ENCODE assay signal across 26 mouse cellular contexts in genomic region chr15:85334234-85334633, GRCm38 (mm10).
"Had no signal": no experiment of that assay in that cellular context is flagged by ENCODE, and none has a peak within 500 bp of the region (broad histone marks: within the 10 kb centered on the region; RNA-seq: fewer than 3 reads in every experiment).

No protein-coding gene starts in this region.

- H3K4me3 ChIP-seq: gastrocnemius, adult 2 months; heart, embryonic 10.5 days; heart, embryonic 13.5 days; heart, embryonic 15.5 days; hindbrain, embryonic 13.5 days; hindbrain, embryonic 15.5 days; kidney, embryonic 15.5 days; limb, embryonic 13.5 days; limb, embryonic 15.5 days; liver, embryonic 12.5 days had no signal

- DNase-seq: gastrocnemius, adult 2 months; gastrocnemius, postnatal 10 days; gastrocnemius, postnatal 36 days; heart, adult 18-20 months; heart, postnatal 14 days; heart, postnatal 36 days; kidney, adult 11 months; kidney, adult 2 months; kidney, adult 9 months; kidney, postnatal 14 days; kidney, postnatal 36 days; layer of hippocampus, adult 9-11 months; layer of hippocampus, postnatal 36 days; left cerebral cortex, postnatal 4 days had no signal

- H3K27ac ChIP-seq: gastrocnemius, adult 2 months; heart, embryonic 10.5 days; heart, embryonic 13.5 days; heart, embryonic 15.5 days; hindbrain, embryonic 13.5 days; hindbrain, embryonic 15.5 days; hindbrain, postnatal 0 days; kidney, embryonic 15.5 days; kidney, postnatal 0 days; limb, embryonic 13.5 days; limb, embryonic 15.5 days; liver, embryonic 12.5 days had no signal

- H3K27me3 ChIP-seq: heart, embryonic 15.5 days; hindbrain, embryonic 13.5 days; hindbrain, embryonic 15.5 days; kidney, embryonic 15.5 days; limb, embryonic 13.5 days; limb, embryonic 15.5 days; liver, embryonic 12.5 days had no signal

- H3K4me2 ChIP-seq: heart, embryonic 13.5 days; heart, embryonic 15.5 days; hindbrain, embryonic 13.5 days; hindbrain, embryonic 15.5 days; kidney, embryonic 15.5 days; limb, embryonic 13.5 days; limb, embryonic 15.5 days; liver, embryonic 12.5 days had no signal

- H3K9me3 ChIP-seq: heart, embryonic 10.5 days; heart, embryonic 13.5 days; heart, embryonic 15.5 days; hindbrain, embryonic 13.5 days; hindbrain, embryonic 15.5 days; kidney, embryonic 15.5 days; limb, embryonic 13.5 days; limb, embryonic 15.5 days; liver, embryonic 12.5 days had no signal

- H3K9ac ChIP-seq: heart, embryonic 13.5 days; heart, embryonic 15.5 days; hindbrain, embryonic 13.5 days; hindbrain, embryonic 15.5 days; kidney, embryonic 15.5 days; limb, embryonic 13.5 days; limb, embryonic 15.5 days; liver, embryonic 12.5 days had no signal

- H3K36me3 ChIP-seq: heart, embryonic 10.5 days; heart, embryonic 15.5 days; hindbrain, embryonic 13.5 days; hindbrain, embryonic 15.5 days; kidney, embryonic 15.5 days; limb, embryonic 13.5 days; limb, embryonic 15.5 days; liver, embryonic 12.5 days had no signal

- ATAC-seq: hindbrain, postnatal 0 days; intestine, embryonic 16.5 days; liver, embryonic 12.5 days had no signal
